Mouse (Mus musculus): ENCODE results near the gene Gpank1. TPM values are rescaled to one million over a fixed set of nuclear protein-coding genes. Genes with fewer than 3 reads are reported as not detected.

Gpank1 gene
- 10.5 and 25.3 TPM in 2 replicates for polyA plus RNA-seq (2012; rRNA removed)

DNA sequence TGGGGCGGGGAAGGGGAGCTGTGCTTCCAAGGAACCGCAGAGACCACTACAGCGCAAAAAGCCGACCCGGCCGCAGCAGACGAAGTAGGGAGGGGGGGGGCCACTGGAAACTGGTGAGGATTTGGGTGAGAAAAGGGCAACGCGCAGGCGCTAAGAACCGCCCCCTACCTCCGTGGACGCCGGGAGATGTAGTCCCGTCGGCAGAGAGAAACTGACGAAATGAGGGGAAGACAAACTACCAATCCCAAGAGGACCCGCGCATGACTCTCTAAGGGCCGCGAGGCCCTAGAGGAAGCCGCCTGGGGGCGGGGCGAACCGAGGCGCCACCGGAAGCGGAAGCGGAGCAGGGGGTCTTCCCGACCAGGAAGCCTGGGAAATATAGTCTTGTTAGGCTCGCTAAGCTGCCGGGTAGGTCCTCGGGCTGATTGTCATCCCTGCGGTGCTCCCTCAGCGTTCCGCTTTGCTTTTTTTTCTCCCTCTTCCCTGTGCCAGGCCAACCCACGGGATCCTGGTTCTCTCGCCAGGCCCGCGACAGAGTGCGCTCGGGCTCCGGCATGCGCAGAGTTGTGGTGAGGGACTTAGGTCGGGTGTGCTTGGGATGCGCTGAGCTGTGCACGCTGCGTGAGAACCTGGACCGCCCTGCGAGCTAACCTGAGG is at the start of gene Gpank1:
Gene Gpank1, plus strand, starts transcription at position 313 of the 657 bp plus-strand sequence.
- H3K4me3 ChIP-seq (ENCODE audit: low read depth, low read length), result peak within 1 kb of the TSS; percentile 91
- H3K27me3 ChIP-seq (ENCODE audit: control insufficient read depth, insufficient read depth, low read length), result no peaks in the 10 kb centered on the region
- peak within 1 kb of the TSS; percentile 90 for H3K27ac ChIP-seq (ENCODE audit: insufficient read depth, low read depth, low read length)
- H3K4me1 ChIP-seq (ENCODE audit: control insufficient read depth, insufficient read depth, insufficient read length, low read length), result peaks cover 9% of the 10 kb centered on the region; the same call in 1 of the 2 replicates
- under 1% methylated on average over 50 of the region's 50 CpGs for WGBS
- TF ChIP-seq CTCF (IDR thresholded peaks at IDR 0.05; ENCODE audit: extremely low read depth, insufficient read length, insufficient replicate concordance, low read depth, low read length), result no peak
- TF ChIP-seq POLR2A (IDR thresholded peaks at IDR 0.05; ENCODE audit: low read depth, low read length), result peak; percentile 49
- peaks cover 30% of the 10 kb centered on the region for H3K36me3 ChIP-seq (ENCODE audit: control insufficient read depth, insufficient read depth, low read length)

DNA sequence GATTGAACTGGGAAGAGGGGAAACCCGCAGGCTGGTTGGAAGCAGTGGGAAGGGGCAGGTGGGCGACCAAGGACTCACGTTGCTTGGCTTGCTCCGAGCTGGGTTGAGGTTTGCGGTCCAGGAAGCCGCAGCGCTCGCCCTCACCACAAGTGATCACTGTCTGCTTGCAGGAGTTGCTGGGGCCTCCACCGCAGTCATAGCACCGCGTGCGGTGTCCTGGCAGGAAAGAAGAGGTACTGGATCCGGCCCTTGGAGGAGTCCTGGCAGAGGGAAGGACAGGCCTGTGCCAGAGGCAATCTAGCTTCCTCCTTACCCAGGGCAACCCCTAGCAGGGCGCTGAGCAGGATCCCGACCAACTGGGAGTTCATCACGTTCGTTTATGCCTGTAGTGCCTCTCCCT is 47.2 kb upstream of the Gpank1 start:
- TF ChIP-seq POLR2A (IDR thresholded peaks at IDR 0.05; ENCODE audit: low read depth, low read length), result no peak
- no peak for TF ChIP-seq CTCF (IDR thresholded peaks at IDR 0.05; ENCODE audit: extremely low read depth, insufficient read length, insufficient replicate concordance, low read depth, low read length)

DNA sequence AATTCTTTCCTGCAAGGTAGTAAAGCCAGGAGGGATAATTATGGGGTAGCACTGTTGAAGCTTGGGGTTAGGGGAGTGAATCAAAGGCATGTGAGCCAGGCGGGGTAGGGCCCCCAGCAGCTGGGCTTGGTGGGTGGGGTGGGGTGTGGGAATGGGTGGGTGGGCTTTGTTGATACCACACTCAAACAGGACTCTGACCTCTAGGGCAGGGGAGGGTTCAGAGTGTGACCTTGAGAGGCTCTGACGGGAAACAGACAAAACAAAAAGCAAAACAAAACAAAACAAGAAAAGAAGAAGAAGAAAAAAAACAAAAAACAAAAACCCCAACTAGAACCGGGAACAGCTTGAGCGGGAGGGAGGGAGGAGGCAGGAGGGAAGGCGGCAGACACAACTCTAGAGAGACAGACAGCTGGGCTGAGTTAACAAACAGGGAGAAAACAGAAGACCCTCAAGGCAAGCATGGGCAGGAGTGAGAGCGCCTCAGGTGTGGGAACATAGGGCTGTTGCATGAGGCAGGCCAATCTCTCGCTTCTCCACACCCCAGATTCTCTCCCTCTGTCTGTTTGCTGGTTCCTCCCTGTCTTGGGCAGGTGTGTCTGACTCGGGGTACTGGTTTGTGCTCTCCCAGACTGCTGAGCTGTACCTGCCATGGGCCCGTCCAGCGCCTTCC is 44.6 kb upstream of the Gpank1 start, which contains the start of gene Ly6g6e:
Gene Ly6g6e, plus strand, starts transcription at position 396 of the 670 bp plus-strand sequence.
- WGBS, result 47% methylated on average over 10 of the region's 10 CpGs
- Histone ChIP-seq H3K27me3 (ENCODE audit: control insufficient read depth, insufficient read depth, low read length) (no peaks in the 10 kb centered on the region), H3K4me1 (ENCODE audit: control insufficient read depth, insufficient read depth, insufficient read length, low read length) (peaks cover 24% of the 10 kb centered on the region), H3K36me3 (ENCODE audit: control insufficient read depth, insufficient read depth, low read length) (no peaks in the 10 kb centered on the region), H3K27ac (ENCODE audit: insufficient read depth, low read depth, low read length) (no peak within 1 kb of the TSS), H3K4me3 (ENCODE audit: low read depth, low read length) (peak within 1 kb of the TSS; percentile 55)
- TF ChIP-seq POLR2A (IDR thresholded peaks at IDR 0.05; ENCODE audit: low read depth, low read length), result no peak
- TF ChIP-seq CTCF (IDR thresholded peaks at IDR 0.05; ENCODE audit: extremely low read depth, insufficient read length, insufficient replicate concordance, low read depth, low read length), result no peak

More for the DNA sequence above, 47.2 kb upstream of the Gpank1 start:
- no peak overlapping the region for H3K27ac ChIP-seq (ENCODE audit: insufficient read depth, low read depth, low read length)
- no peaks in the 10 kb centered on the region for H3K27me3 ChIP-seq (ENCODE audit: control insufficient read depth, insufficient read depth, low read length)
- no peaks in the 10 kb centered on the region for H3K36me3 ChIP-seq (ENCODE audit: control insufficient read depth, insufficient read depth, low read length)
- no peak overlapping the region for H3K4me3 ChIP-seq (ENCODE audit: low read depth, low read length)
- peaks cover 12% of the 10 kb centered on the region for H3K4me1 ChIP-seq (ENCODE audit: control insufficient read depth, insufficient read depth, insufficient read length, low read length)
- 59% methylated on average over 17 of the region's 17 CpGs for WGBS

DNA sequence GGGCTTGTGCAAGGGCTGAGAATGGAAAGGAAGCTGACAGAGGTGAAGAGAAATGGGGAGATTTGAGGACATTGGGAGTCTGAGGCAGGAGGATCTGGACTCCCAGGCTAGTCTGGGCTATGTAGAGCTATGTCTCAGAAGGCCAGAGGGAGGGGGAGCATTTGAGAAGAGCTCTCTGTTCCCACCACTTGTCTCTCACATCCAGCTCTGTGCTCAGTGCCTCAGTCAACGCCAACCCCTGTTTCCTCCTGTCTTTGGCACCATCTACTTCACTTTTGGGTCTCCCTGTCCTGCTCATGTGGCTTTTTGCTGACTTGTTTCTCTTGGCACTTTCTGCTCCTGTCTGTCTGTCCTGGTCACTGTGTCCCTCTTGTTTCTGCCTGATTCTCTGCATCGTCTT is 44.0 kb upstream of the Gpank1 start:
- Histone ChIP-seq H3K27me3 (ENCODE audit: control insufficient read depth, insufficient read depth, low read length) (no peaks in the 10 kb centered on the region), H3K4me3 (ENCODE audit: low read depth, low read length) (peak overlapping the region; percentile 55; the same call in 1 of the 2 replicates), H3K4me1 (ENCODE audit: control insufficient read depth, insufficient read depth, insufficient read length, low read length) (peaks cover 24% of the 10 kb centered on the region), H3K27ac (ENCODE audit: insufficient read depth, low read depth, low read length) (no peak overlapping the region), H3K36me3 (ENCODE audit: control insufficient read depth, insufficient read depth, low read length) (no peaks in the 10 kb centered on the region)
- TF ChIP-seq CTCF (IDR thresholded peaks at IDR 0.05; ENCODE audit: extremely low read depth, insufficient read length, insufficient replicate concordance, low read depth, low read length) (no peak), POLR2A (IDR thresholded peaks at IDR 0.05; ENCODE audit: low read depth, low read length) (no peak)
- WGBS, result 7% methylated on average over 2 of the region's 2 CpGs

DNA sequence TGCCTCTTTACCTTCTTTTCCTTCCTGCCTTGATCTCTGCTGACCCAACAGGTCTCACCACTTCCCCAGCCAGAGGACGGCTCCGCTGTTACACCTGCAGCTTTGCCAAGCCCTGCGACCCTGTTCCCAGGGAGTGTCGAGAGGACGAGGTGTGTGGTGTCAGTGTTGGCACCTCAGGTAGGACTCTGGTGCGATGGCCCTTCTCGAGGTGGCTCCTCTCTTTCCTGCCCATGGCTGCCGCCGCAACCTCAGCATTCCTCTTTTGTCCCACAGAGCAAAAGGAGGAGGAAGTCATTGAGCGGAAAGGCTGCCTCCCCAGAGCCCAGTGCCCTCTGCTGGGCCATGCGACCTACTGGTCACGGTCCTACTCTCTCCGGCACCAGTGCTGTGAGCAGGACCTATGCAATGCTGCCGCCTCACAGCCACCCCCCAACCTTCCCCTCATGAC is 43.4 kb upstream of the Gpank1 start, which contains the start of gene Ly6g6d:
Gene Ly6g6d, minus strand, starts transcription at position 280 of the 448 bp plus-strand sequence.
- Histone ChIP-seq H3K27me3 (ENCODE audit: control insufficient read depth, insufficient read depth, low read length) (no peaks in the 10 kb centered on the region), H3K4me3 (ENCODE audit: low read depth, low read length) (peak within 1 kb of the TSS; percentile 55), H3K4me1 (ENCODE audit: control insufficient read depth, insufficient read depth, insufficient read length, low read length) (peaks cover 24% of the 10 kb centered on the region), H3K27ac (ENCODE audit: insufficient read depth, low read depth, low read length) (no peak within 1 kb of the TSS), H3K36me3 (ENCODE audit: control insufficient read depth, insufficient read depth, low read length) (no peaks in the 10 kb centered on the region)
- TF ChIP-seq POLR2A (IDR thresholded peaks at IDR 0.05; ENCODE audit: low read depth, low read length) (no peak; the same call in 1 of the 2 replicates), CTCF (IDR thresholded peaks at IDR 0.05; ENCODE audit: extremely low read depth, insufficient read length, insufficient replicate concordance, low read depth, low read length) (peak; percentile 59)
- WGBS, result 5% methylated on average over 14 of the region's 14 CpGs

DNA sequence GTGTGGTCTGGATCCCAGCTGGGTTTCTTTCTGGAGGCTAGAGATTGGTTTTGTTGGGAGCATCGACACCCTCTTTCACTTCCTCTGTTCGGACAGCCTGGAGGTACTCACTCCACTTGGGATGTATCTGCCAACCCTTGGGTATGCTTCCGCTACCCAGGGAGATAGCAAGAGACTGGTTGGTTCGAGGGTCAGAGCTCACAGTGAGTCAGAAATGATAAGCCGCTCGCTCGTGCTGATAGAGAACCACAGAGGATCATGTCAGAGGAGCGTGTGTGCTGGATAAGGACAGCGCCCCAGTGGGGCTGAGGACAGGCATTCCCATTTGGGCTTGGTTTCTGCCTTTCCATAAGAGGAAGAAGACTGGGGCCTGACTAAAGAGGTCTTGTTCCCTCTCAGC is 41.5 kb upstream of the Gpank1 start:
- TF ChIP-seq CTCF (IDR thresholded peaks at IDR 0.05; ENCODE audit: extremely low read depth, insufficient read length, insufficient replicate concordance, low read depth, low read length), result no peak
- TF ChIP-seq POLR2A (IDR thresholded peaks at IDR 0.05; ENCODE audit: low read depth, low read length), result no peak; the same call in 1 of the 2 replicates
- Histone ChIP-seq H3K27ac (ENCODE audit: insufficient read depth, low read depth, low read length) (peak overlapping the region; percentile 48), H3K4me3 (ENCODE audit: low read depth, low read length) (no peak overlapping the region), H3K36me3 (ENCODE audit: control insufficient read depth, insufficient read depth, low read length) (no peaks in the 10 kb centered on the region), H3K27me3 (ENCODE audit: control insufficient read depth, insufficient read depth, low read length) (no peaks in the 10 kb centered on the region), H3K4me1 (ENCODE audit: control insufficient read depth, insufficient read depth, insufficient read length, low read length) (peaks cover 30% of the 10 kb centered on the region)
- WGBS, result 20% methylated on average over 9 of the region's 9 CpGs

DNA sequence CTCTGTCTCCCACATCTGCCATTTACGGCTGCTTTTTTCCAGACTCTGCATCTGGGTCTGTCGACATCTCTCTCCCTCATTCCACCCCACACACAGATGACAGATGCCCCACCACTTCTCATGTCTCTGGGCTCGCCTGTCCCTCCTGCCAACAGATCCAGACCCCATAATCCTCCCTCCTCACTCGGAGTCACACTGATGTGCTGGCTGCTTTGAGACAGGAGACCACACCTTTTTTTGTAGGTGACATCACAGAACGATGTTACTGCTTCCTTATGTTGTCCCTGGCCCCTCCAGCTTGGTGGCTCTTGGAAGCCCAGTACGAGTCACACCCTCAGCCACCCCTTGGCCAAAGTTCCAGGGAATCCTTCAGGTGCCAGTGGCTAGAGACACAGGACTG is 41.0 kb upstream of the Gpank1 start:
- H3K36me3 ChIP-seq (ENCODE audit: control insufficient read depth, insufficient read depth, low read length), result no peaks in the 10 kb centered on the region
- peaks cover 30% of the 10 kb centered on the region for H3K4me1 ChIP-seq (ENCODE audit: control insufficient read depth, insufficient read depth, insufficient read length, low read length)
- TF ChIP-seq CTCF (IDR thresholded peaks at IDR 0.05; ENCODE audit: extremely low read depth, insufficient read length, insufficient replicate concordance, low read depth, low read length), result no peak
- TF ChIP-seq POLR2A (IDR thresholded peaks at IDR 0.05; ENCODE audit: low read depth, low read length), result no peak
- peak overlapping the region; percentile 48 for H3K27ac ChIP-seq (ENCODE audit: insufficient read depth, low read depth, low read length)
- no peaks in the 10 kb centered on the region for H3K27me3 ChIP-seq (ENCODE audit: control insufficient read depth, insufficient read depth, low read length)
- WGBS, result 25% methylated on average over 6 of the region's 6 CpGs
- no peak overlapping the region for H3K4me3 ChIP-seq (ENCODE audit: low read depth, low read length)
